Mouse (Mus musculus) heart, embryonic 12.5 days (tissue): ENCODE results near the gene Gm20388. TPM values are rescaled to one million over a fixed set of nuclear protein-coding genes. Genes with fewer than 3 reads are reported as not detected.
A peak's percentile ranks its signal among the peaks of the same experiment; 100 is the strongest.
"Not testable (repeated sequence)": the region's sequence is repeated elsewhere in the genome, so short reads cannot be mapped to it uniquely, and the experiment has no call there.

Experiments used
- ATAC-seq: fragments of 200-750 bp; cut with Nextera tagmentation; 2 replicates; pipeline ENCODE4 v1.8.0; 2017; ENCODE audit warnings: moderate TSS enrichment, moderate library complexity; ENCODE audit not compliant: insufficient number of reproducible peaks, low FRiP score
- H3K27ac ChIP-seq: fragments of 300-500 bp; sonication (generic); 2 replicates; pipeline ENCODE4 v1.5.1; 2016; ENCODE audit warnings: mild to moderate bottlenecking, moderate library complexity; ENCODE audit not compliant: poor library complexity, severe bottlenecking
- H3K27me3 ChIP-seq: fragments of 300-500 bp; sonication (generic); replicated peaks from 2 replicates; pipeline ENCODE4 v1.6.1; 2016; ENCODE audit warnings: mild to moderate bottlenecking, moderate library complexity
- H3K36me3 ChIP-seq: fragments of 300-500 bp; sonication (generic); 2 replicates; pipeline ENCODE4 v1.6.1; 2016; ENCODE audit warnings: mild to moderate bottlenecking, moderate library complexity
- H3K4me1 ChIP-seq: fragments of 300-500 bp; sonication (generic); replicated peaks from 2 replicates; pipeline ENCODE4 v1.6.1; 2016; ENCODE audit warnings: mild to moderate bottlenecking
- H3K4me2 ChIP-seq: fragments of 300-500 bp; sonication (generic); 2 replicates; pipeline ENCODE4 v1.6.1; 2016; ENCODE audit warnings: mild to moderate bottlenecking, moderate library complexity
- H3K4me3 ChIP-seq: fragments of 300-500 bp; sonication (generic); 2 replicates; pipeline ENCODE4 v1.5.1; 2016; ENCODE audit warnings: mild to moderate bottlenecking
- H3K9ac ChIP-seq: fragments of 300-500 bp; sonication (generic); 2 replicates; pipeline ENCODE4 v1.6.1; 2016; ENCODE audit warnings: mild to moderate bottlenecking, moderate library complexity
- H3K9me3 ChIP-seq: fragments of 300-500 bp; sonication (generic); replicated peaks from 2 replicates; pipeline ENCODE4 v1.6.1; 2016; ENCODE audit warnings: mild to moderate bottlenecking, moderate library complexity
- WGBS: fragments of 180-500 bp; shearing (Covaris S2); methylation state at CpG from one replicate; pipeline ENCODE4 v1.1.7; 2016; 5-methylcytosine and 5-hydroxymethylcytosine counted together
- polyA plus RNA-seq: library from polyadenylated mRNA; unstranded; fragments of >200 nt; fragmentation: Nextera tagmentation; extraction: Ambion mirVana; gene quantifications from 2 replicates; pipeline ENCODE4 v1.2.1, GENCODE M21; 2016

The Gm20388 gene
- polyA plus RNA-seq, 1 experiment from 2014 or later = not detected

DNA sequence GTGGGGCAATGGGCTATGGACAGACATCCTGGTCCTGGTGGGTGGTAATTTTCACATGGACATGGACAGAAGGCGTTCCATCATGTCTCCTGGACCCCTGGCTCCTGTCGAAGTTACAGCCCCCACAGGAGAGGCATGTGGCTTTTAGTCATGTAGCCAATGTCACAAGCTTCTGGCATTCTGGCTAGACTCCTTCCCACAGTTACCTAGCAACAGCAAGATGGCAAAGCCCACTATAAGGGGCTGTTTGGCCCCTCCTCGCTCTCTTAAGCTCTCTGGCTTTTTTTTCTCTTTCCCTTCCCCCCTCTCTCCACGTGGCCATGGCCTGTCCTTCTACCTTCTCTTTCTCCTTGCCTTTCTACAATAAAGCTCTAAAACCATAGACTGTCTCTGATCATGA, 2662.5 kb downstream of the Gm20388 start:
- H3K9me3 ChIP-seq, ATAC-seq, H3K27ac ChIP-seq, H3K27me3 ChIP-seq, H3K4me3 ChIP-seq, H3K9ac ChIP-seq, H3K4me2 ChIP-seq: not testable (repeated sequence)
- Histone ChIP-seq H3K36me3 (peaks cover 53% of the 10 kb centered on the region), H3K4me1 (peaks cover 41% of the 10 kb centered on the region)
- 56% methylated on average over 4 of the region's 4 CpGs for WGBS

DNA sequence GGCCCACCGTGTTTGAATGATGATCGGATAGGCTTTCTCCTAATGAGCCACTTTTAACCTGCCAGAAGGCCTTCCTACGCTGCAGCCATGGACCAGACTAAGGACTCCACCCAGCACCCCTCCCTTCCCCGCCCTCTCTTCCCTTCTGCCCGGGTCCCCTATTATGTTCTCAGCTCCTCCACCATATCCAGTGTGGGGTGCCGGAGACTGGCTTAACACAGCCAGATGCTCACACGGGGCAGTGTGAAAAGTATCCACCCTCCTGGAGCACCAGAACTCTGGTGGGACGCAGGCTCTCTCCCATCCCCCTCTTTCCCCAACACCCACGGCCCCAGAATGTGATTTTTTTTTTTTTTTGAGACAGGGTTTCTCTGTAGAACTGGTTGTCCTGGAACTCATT, 2662.9 kb downstream of the Gm20388 start:
- Histone ChIP-seq H3K4me3 (no peak overlapping the region), H3K27ac (no peak overlapping the region), H3K4me2 (no peak overlapping the region), H3K27me3 (no peaks in the 10 kb centered on the region), H3K9me3 (no peaks in the 10 kb centered on the region), H3K9ac (no peak overlapping the region), H3K36me3 (peaks cover 53% of the 10 kb centered on the region), H3K4me1 (peaks cover 41% of the 10 kb centered on the region)
- WGBS = 62% methylated on average over 9 of the region's 9 CpGs
- no peak for ATAC-seq

DNA sequence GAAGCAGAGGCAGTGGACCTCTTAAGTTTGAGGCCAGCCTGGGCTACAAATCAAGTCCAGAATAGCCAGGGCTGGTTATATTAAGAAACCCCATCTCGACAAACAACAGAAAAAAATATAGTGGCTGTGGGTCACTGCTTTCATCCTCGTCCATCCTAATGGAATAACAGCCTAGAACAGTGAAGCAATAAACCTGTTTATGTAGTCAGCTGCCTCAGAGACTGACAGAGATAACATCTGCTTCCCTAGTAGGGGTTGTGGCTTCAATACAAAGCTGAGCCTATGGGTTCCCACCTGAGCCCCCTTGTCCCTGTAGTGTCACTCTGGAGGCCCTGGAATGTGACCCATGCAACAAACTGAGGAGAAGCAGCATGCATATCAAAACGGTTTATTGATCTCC, 2663.6 kb downstream of the Gm20388 start:
- 0 out of 2 replicates have a peak overlapping the region, but pooled peaks have one; percentile 9 for H3K9ac ChIP-seq
- no peaks in the 10 kb centered on the region for H3K27me3 ChIP-seq
- H3K4me2 ChIP-seq = peak overlapping the region; percentile 87; the same call in 1 of the 2 replicates
- no peaks in the 10 kb centered on the region for H3K9me3 ChIP-seq
- H3K36me3 ChIP-seq = peaks cover 52% of the 10 kb centered on the region
- peak overlapping the region; percentile 31; the same call in 1 of the 2 replicates for H3K27ac ChIP-seq
- WGBS = 52% methylated on average over 3 of the region's 3 CpGs
- no peak for ATAC-seq
- no peak overlapping the region for H3K4me3 ChIP-seq
- H3K4me1 ChIP-seq = peaks cover 40% of the 10 kb centered on the region

DNA sequence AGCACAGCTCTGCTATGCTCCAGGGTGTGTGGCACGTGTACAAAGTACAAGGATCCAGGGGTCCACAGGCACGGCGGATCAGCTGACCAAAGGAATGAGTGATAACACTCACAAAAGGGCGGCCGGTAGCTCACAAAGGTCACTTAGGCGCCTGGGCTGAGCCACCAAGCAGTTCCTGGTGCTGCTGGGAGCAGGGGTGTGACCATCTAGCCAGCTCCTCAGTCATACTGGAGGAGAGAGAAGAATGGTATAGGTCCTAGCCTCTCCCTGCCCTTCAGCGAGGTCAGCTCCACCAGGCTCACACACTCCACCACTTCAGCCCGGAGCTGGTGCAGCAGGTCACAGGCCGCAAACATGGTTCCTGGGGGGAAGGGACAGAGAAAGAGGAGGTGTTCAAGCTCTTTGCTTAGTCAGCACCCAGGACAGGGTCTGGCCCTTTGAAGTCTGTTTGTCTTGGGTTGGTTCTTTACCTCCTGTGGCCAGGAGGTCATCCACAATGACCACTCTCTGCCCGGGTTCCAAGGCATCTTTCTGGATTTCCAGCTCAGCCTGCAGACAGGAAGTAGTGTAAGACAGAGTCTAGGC, 2664.1 kb downstream of the Gm20388 start:
- Histone ChIP-seq H3K4me3 (0 out of 2 replicates have a peak overlapping the region, but pooled peaks have one; percentile 69), H3K27me3 (no peaks in the 10 kb centered on the region), H3K4me2 (peak overlapping the region; percentile 87), H3K9me3 (no peaks in the 10 kb centered on the region), H3K36me3 (peaks cover 47% of the 10 kb centered on the region), H3K4me1 (peaks cover 40% of the 10 kb centered on the region), H3K27ac (peak overlapping the region; percentile 31; the same call in 1 of the 2 replicates), H3K9ac (0 out of 2 replicates have a peak overlapping the region, but pooled peaks have one; percentile 9)
- ATAC-seq = no peak
- 10% methylated on average over 10 of the region's 10 CpGs for WGBS

DNA sequence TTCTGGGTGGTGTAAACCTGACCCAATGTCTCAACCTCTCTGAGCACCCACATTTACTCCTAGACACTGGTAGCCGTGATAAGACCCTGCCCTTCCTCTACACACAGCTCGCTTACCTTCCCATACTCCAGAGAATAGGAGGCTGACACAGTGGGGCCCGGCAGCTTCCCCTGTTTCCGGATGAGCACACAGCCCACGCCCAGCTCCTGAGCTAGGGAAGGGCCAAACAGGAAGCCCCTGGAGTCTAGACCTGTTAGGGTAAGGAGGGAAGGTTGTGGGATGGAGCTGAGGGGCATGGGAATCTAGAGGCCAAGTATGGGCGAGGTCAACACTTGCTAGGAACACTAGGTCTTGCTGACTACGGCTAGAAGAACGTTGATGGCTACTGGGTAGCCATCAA, 2664.6 kb downstream of the Gm20388 start:
- no peaks in the 10 kb centered on the region for H3K9me3 ChIP-seq
- H3K4me3 ChIP-seq = peak overlapping the region; percentile 69
- WGBS = 63% methylated on average over 8 of the region's 8 CpGs
- H3K36me3 ChIP-seq = peaks cover 42% of the 10 kb centered on the region
- peak overlapping the region; percentile 87 for H3K4me2 ChIP-seq
- no peak for ATAC-seq
- no peaks in the 10 kb centered on the region for H3K27me3 ChIP-seq
- H3K4me1 ChIP-seq = peaks cover 42% of the 10 kb centered on the region
- no peak overlapping the region for H3K9ac ChIP-seq
- H3K27ac ChIP-seq = peak overlapping the region; percentile 31; the same call in 1 of the 2 replicates

DNA sequence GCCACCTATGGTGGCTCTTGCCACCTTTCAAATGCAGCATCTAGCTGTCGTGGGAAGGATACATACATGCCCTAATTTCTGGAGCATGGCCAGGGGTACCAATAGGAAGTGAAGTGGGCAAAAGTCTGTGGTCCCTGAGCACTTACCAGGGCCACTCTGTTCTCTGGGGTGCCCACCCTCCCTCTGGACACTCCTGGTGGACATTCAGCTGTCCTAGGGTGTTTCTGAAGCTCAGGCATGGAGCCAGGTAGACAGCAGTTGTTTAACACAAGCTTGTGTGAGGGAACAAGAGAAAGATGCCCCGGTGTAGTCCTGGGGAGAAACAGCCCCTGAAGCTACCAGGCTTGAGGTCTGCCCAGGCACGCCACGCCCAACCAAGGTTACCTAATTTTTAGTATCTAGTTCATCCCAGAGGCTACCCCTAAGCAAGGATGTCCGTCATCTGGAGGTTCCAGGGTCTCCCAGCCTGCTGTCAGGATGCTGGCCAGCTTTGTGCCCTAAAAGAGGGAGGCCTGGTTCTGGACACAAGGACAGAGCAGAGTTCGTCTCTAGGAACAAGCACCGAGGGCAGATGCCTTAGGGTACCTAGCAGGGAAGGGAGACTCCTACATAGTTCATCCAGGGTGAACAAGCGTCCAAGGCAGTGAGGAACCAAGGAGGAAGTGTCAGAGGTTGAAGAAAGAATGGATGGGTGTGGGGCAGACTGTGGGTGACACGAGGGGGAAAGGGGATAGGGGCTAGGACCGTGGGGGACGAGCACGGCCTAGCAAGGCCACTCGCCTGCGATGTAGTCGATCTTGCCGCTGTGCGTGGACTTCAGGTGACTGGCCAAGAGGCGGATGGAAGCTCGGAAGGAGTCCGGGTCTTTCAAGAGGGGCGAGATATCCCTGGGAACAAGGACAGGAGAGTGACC, 2665.3 kb downstream of the Gm20388 start:
- Histone ChIP-seq H3K27ac (peak overlapping the region; percentile 23), H3K4me3 (peak overlapping the region; percentile 69), H3K9me3 (no peaks in the 10 kb centered on the region), H3K27me3 (no peaks in the 10 kb centered on the region), H3K9ac (peak overlapping the region; percentile 85), H3K4me1 (peaks cover 42% of the 10 kb centered on the region), H3K4me2 (peak overlapping the region; percentile 87), H3K36me3 (peaks cover 34% of the 10 kb centered on the region)
- peak; percentile 23 for ATAC-seq
- WGBS = 14% methylated on average over 21 of the region's 21 CpGs

DNA sequence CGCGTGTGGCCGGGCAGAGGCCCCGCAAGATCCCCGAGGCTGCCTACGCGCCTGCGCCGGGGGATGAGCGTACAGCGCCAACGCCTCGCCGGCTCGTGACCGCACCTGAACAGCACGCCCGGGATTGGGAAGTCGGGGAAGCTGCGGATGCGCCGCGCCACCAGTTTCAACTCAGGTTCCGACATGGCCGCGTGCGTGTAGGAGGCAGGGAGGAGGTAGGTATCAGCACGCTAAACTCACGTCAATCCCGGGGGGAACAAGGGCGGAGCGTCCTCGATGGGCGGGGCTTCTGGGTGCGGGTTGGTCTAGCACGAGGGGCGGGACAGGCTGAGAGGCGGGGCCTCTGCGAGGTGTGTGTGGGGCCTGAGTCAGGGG, 2666.0 kb downstream of the Gm20388 start, which contains the start of gene Aprt:
Gene Aprt, minus strand, starts transcription at position 262 of the 375 bp plus-strand sequence.
- Histone ChIP-seq H3K9ac (peak within 1 kb of the TSS; percentile 85), H3K36me3 (peaks cover 28% of the 10 kb centered on the region), H3K9me3 (no peaks in the 10 kb centered on the region), H3K27me3 (no peaks in the 10 kb centered on the region), H3K4me1 (peaks cover 42% of the 10 kb centered on the region), H3K4me3 (peak within 1 kb of the TSS; percentile 69), H3K27ac (peak within 1 kb of the TSS; percentile 23), H3K4me2 (peak within 1 kb of the TSS; percentile 87)
- peak; percentile 88 for ATAC-seq
- WGBS = under 1% methylated on average over 39 of the region's 39 CpGs

DNA sequence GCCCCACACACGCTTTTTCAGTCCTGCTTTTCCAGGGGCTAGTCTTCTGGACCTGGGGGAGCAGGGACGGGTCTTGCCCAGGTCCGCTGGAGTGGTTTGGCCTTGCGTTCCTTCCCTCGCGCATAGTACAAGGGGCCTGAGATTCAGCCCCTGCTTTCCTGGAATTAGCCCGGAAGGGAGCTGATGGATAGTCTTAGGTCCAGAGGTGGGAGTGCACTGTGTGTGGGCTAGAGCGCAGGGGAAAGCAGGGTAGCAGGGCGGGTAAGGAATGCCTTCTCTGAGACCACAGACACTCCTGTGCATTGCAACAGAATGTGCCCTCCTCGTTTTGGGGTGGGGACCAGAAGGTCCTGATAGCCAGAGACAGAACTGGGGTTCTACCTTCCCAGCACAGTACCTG, 2666.5 kb downstream of the Gm20388 start:
- peak overlapping the region; percentile 69 for H3K4me3 ChIP-seq
- peak overlapping the region; percentile 87 for H3K4me2 ChIP-seq
- H3K4me1 ChIP-seq = peaks cover 42% of the 10 kb centered on the region
- no peak overlapping the region for H3K9ac ChIP-seq
- no peaks in the 10 kb centered on the region for H3K9me3 ChIP-seq
- H3K27me3 ChIP-seq = no peaks in the 10 kb centered on the region
- WGBS = 50% methylated on average over 10 of the region's 10 CpGs
- no peak for ATAC-seq
- peaks cover 23% of the 10 kb centered on the region for H3K36me3 ChIP-seq
- H3K27ac ChIP-seq = no peak overlapping the region

DNA sequence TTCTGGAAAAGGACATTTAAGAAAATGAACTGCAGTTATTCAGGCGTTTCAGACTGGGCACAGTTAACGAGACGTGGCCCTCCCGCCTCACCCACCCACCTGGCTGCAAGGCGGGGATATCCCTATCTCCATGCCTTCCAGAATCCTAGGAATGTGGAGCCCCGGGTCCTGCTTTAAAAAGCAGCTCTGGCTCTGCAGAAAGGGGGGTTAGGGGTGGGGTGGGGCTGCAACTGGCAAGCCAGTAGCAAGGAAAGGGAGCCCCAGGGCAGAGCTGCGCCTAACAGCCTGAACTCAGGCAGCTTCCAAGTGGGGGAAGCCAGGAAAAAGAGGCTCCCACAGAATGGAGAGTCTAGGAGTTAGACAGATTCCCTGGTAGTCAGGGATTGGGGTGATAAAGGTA, 2668.6 kb downstream of the Gm20388 start:
- H3K9me3 ChIP-seq = no peaks in the 10 kb centered on the region
- peak overlapping the region; percentile 1; the same call in 1 of the 2 replicates for H3K4me2 ChIP-seq
- no peak overlapping the region for H3K27ac ChIP-seq
- WGBS = 20% methylated on average over 7 of the region's 7 CpGs
- no peaks in the 10 kb centered on the region for H3K27me3 ChIP-seq
- no peak overlapping the region for H3K4me3 ChIP-seq
- peaks cover 40% of the 10 kb centered on the region for H3K4me1 ChIP-seq
- peak overlapping the region; percentile 46; the same call in 1 of the 2 replicates for H3K9ac ChIP-seq
- H3K36me3 ChIP-seq = peaks cover 7% of the 10 kb centered on the region; the same call in 1 of the 2 replicates
- ATAC-seq = no peak

DNA sequence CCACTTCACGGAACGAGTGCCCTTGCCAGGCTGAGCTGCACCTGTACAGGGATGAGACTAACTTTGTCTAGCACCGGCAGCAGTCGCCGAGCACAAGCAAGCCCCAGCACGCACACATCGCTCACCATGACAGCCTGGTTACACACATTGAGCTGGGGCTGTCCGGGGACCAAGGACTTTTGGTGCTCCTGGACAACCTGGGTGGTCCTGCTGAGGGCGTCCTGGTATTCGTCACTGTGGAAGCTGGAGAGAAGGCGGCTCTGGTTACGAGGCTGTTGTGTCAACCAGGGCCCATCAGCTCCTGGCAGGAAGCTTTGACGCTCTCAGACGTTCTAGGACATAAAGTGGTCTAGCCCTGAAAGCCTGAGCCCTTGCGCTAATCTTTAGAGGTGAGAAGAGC, 2670.3 kb downstream of the Gm20388 start:
- ATAC-seq = no peak
- no peaks in the 10 kb centered on the region for H3K27me3 ChIP-seq
- H3K9me3 ChIP-seq = no peaks in the 10 kb centered on the region
- H3K4me2 ChIP-seq = no peak overlapping the region
- no peaks in the 10 kb centered on the region for H3K36me3 ChIP-seq
- H3K9ac ChIP-seq = no peak overlapping the region
- H3K4me1 ChIP-seq = peaks cover 30% of the 10 kb centered on the region
- WGBS = 44% methylated on average over 15 of the region's 15 CpGs
- no peak overlapping the region for H3K4me3 ChIP-seq
- H3K27ac ChIP-seq = no peak overlapping the region

DNA sequence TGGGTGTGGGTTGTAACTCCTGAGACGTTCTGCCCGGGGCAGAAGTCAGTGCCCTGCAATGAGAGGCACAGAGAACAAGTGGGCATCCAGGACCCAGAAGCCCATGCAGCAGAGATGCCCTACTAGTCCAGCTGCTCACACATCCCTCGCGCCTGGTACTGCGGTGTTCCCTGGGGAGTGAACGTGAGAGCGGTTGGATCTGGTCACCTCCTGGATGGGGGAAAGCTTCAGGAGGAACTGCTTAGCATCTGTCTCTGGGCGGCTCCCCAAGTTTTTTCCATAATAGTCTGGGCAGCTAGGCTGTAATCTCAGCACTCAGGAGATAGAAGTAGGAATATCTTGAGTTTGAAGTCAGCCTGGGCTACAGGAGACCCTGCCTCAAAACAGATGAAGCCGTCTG, 2674.3 kb downstream of the Gm20388 start:
- H3K36me3 ChIP-seq = no peaks in the 10 kb centered on the region
- no peak for ATAC-seq
- WGBS = 69% methylated on average over 9 of the region's 9 CpGs
- H3K9ac ChIP-seq = no peak overlapping the region
- H3K4me3 ChIP-seq = no peak overlapping the region
- H3K4me1 ChIP-seq = peaks cover 9% of the 10 kb centered on the region
- H3K4me2 ChIP-seq = no peak overlapping the region
- H3K27me3 ChIP-seq = no peaks in the 10 kb centered on the region
- no peak overlapping the region for H3K27ac ChIP-seq
- H3K9me3 ChIP-seq = no peaks in the 10 kb centered on the region
